Mouse (Mus musculus) forebrain, embryonic 14.5 days (tissue): ENCODE data around the gene Bmp2k. TPM values are rescaled to one million over a fixed set of nuclear protein-coding genes. Genes with fewer than 3 reads are reported as not detected.
"Not testable (repeated sequence)": the region's sequence is repeated elsewhere in the genome, so short reads cannot be mapped to it uniquely, and the experiment has no call there.

Source experiments
- ATAC-seq: fragments of 200-750 bp; cut with Nextera tagmentation; 2 replicates; pipeline ENCODE4 v1.8.0; 2017; ENCODE audit warnings: mild to moderate bottlenecking, moderate library complexity
- DNase-seq: peaks from one replicate; pipeline ENCODE4 v3.0.0-alpha.2; 2015; ENCODE audit warnings: low spot score
- H3K27ac ChIP-seq: fragments of 300-500 bp; sonication (generic); 2 replicates; pipeline ENCODE4 v1.5.1; 2014; ENCODE audit warnings: low read depth, mild to moderate bottlenecking, control low read depth, low read length, moderate library complexity
- H3K27me3 ChIP-seq: fragments of 300-500 bp; sonication (generic); replicated peaks from 2 replicates; pipeline ENCODE4 v1.6.1; 2014; ENCODE audit warnings: low read length, control low read depth, mixed read lengths; ENCODE audit not compliant: control insufficient read depth, insufficient read depth
- H3K36me3 ChIP-seq: fragments of 300-500 bp; sonication (generic); 2 replicates; pipeline ENCODE4 v1.6.1; 2014; ENCODE audit warnings: low read length, control low read depth; ENCODE audit not compliant: control insufficient read depth, insufficient read depth
- H3K4me1 ChIP-seq: fragments of 300-500 bp; sonication (generic); 2 replicates; pipeline ENCODE4 v1.6.1; 2014; ENCODE audit warnings: antibody characterized with exemption, low read length, control low read depth; ENCODE audit not compliant: control insufficient read depth, insufficient read depth
- H3K4me2 ChIP-seq: fragments of 300-500 bp; sonication (generic); 2 replicates; pipeline ENCODE4 v1.6.1; 2014; ENCODE audit warnings: mild to moderate bottlenecking, control low read depth, low read length
- H3K4me3 ChIP-seq: fragments of 300-500 bp; sonication (generic); 2 replicates; pipeline ENCODE4 v1.5.1; 2014; ENCODE audit warnings: low read depth, low read length, control low read depth
- H3K9ac ChIP-seq: fragments of 300-500 bp; sonication (generic); 2 replicates; pipeline ENCODE4 v1.6.1; 2014; ENCODE audit warnings: mild to moderate bottlenecking, low read length, control low read depth, moderate library complexity
- H3K9me3 ChIP-seq: fragments of 300-500 bp; sonication (generic); replicated peaks from 2 replicates; pipeline ENCODE4 v1.6.1; 2016; ENCODE audit warnings: low read length, control low read depth, mixed read lengths; ENCODE audit not compliant: control insufficient read depth
- WGBS: fragments of 180-500 bp; shearing (Covaris S2); extraction: QIAGEN DNeasy Blood & Tissue Kit; methylation state at CpG from one replicate; pipeline ENCODE4 v1.1.7; 2014; 5-methylcytosine and 5-hydroxymethylcytosine counted together
- polyA plus RNA-seq: library from polyadenylated mRNA; unstranded; fragments of >200 nt; fragmentation: Nextera tagmentation; extraction: Ambion mirVana; gene quantifications from 2 replicates; pipeline ENCODE4 v1.2.1, GENCODE M21; 2014

Bmp2k gene
- polyA plus RNA-seq, 1 experiment from 2014 or later = 7.1 TPM

DNA sequence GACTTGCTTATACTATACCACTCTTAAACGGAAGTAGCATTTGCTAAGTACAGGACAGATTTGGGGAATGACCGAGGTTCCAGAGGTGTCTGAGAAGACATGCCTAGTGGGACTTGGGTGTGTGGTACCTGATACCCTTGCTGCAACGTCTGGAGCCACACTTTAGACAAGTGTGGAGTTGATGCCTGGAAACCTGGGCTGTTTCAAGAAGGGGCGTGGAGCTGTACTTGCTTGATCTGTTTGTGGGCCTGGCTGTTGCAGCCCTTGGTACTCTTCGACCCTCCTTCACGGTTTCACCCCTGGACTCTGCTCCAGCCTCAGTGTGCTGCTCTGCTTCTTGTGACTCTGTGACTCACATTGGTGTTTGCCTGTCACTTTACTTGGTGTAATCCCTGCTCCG is 5.4 kb downstream of the Bmp2k start:
- H3K9me3 ChIP-seq = no peaks in the 10 kb centered on the region
- ATAC-seq = no peak
- H3K4me2 ChIP-seq = no peak overlapping the region
- H3K9ac ChIP-seq = no peak overlapping the region
- no peak overlapping the region for H3K27ac ChIP-seq
- no peaks in the 10 kb centered on the region for H3K27me3 ChIP-seq
- no peaks in the 10 kb centered on the region for H3K36me3 ChIP-seq
- no peak overlapping the region for H3K4me3 ChIP-seq
- H3K4me1 ChIP-seq = peaks cover 7% of the 10 kb centered on the region; the same call in 1 of the 2 replicates
- no peak for DNase-seq
- 89% methylated on average over 7 of the region's 7 CpGs for WGBS

DNA sequence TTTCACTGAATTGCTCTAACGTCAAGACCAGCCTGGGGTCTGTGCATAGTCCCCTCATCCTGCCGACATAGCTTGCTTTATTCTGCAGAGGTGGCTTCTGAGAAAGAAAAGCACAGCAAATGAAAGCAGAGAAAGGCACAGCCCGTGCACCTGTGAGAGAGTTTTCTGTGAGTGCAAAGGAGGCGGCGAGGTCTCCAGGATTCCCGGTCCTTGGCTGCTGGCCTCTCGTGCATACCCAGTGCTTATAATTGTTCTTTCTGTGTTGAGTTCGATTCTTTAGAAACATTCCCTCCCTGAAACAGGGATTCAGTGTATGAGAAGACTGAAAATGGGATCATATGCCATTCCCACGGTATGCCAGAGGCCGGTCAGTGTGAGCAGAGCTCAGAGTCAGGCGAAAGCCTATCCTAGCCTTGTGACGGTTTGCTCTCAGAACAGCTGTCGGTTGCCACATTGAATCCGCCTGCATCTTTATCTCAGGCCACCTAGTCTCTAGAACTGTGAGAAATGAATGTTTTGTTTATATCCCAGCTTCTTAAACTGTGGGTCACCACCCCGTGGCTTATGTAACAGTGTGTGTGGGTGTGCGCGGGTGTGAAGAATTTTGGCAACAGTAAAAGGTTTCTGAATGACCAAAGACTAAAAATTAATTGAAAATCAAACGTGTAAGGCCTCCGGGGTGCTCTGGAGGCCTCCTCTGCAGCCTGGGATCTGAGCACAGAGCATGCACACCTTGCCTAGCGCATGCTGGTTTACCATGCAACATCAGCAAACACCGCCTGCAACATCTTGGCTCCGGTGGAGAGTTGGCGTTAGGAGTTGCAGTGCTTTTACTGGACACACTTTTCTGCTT is 6.9 kb downstream of the Bmp2k start:
- no peak overlapping the region for H3K4me2 ChIP-seq
- H3K4me1 ChIP-seq = peaks cover under 1% of the 10 kb centered on the region; the same call in 1 of the 2 replicates
- no peaks in the 10 kb centered on the region for H3K36me3 ChIP-seq
- H3K4me3 ChIP-seq = no peak overlapping the region
- H3K27me3 ChIP-seq = no peaks in the 10 kb centered on the region
- H3K9me3 ChIP-seq = no peaks in the 10 kb centered on the region
- 78% methylated on average over 23 of the region's 23 CpGs for WGBS
- ATAC-seq (no peak), DNase-seq (no peak)
- H3K9ac ChIP-seq = no peak overlapping the region
- H3K27ac ChIP-seq = no peak overlapping the region

DNA sequence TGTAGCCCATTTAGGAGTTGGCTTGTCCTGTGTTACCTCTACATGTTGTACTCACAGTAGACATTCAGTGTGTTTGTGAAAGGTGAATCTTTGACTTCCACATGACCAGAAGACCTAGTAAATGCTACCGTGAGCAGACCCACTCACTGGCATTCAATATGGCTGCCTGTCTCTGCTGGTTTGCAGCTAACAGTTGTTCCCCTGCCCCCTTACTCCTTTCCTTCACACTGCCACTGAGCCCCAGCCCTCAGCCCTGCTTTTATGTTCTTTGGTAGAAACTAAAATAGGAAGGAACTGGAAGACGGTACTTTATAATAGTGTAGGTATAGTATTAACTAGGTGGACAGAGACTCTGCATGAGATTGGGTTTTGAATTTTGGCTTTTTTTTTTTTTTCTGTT is 8.4 kb downstream of the Bmp2k start:
- no peak for DNase-seq
- 95% methylated on average over 2 of the region's 2 CpGs for WGBS
- no peaks in the 10 kb centered on the region for H3K9me3 ChIP-seq

DNA sequence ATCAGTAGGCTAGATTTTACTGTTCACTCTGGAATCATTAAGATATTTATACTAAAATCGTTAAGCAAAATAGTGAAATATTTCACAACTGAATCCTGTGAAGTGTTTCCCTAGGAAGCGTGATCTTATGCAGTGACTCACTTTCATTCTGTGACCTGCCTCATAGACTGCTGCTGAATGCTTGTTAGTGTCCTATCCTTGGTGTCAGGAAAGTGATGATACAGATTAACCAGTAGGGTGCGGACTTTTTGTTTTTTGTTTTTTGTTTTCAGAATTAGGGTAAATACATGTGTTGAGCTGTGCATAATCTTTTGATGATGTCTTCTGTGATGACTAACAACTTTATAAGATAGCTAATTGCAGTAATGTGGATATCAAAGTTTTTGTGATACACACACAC is 9.4 kb downstream of the Bmp2k start:
- no peak for DNase-seq
- Histone ChIP-seq H3K4me3 (no peak overlapping the region), H3K36me3 (no peaks in the 10 kb centered on the region), H3K9me3 (no peaks in the 10 kb centered on the region), H3K27ac (no peak overlapping the region), H3K27me3 (no peaks in the 10 kb centered on the region), H3K4me1 (no peaks in the 10 kb centered on the region), H3K9ac (no peak overlapping the region), H3K4me2 (no peak overlapping the region)
- WGBS = 88% methylated on average over 3 of the region's 3 CpGs
- ATAC-seq = no peak

More for the DNA sequence above, 8.4 kb downstream of the Bmp2k start:
- no peak overlapping the region for H3K27ac ChIP-seq
- no peak overlapping the region for H3K9ac ChIP-seq
- no peaks in the 10 kb centered on the region for H3K4me1 ChIP-seq
- no peak overlapping the region for H3K4me3 ChIP-seq
- no peak overlapping the region for H3K4me2 ChIP-seq
- no peak for ATAC-seq
- H3K36me3 ChIP-seq = no peaks in the 10 kb centered on the region
- no peaks in the 10 kb centered on the region for H3K27me3 ChIP-seq

DNA sequence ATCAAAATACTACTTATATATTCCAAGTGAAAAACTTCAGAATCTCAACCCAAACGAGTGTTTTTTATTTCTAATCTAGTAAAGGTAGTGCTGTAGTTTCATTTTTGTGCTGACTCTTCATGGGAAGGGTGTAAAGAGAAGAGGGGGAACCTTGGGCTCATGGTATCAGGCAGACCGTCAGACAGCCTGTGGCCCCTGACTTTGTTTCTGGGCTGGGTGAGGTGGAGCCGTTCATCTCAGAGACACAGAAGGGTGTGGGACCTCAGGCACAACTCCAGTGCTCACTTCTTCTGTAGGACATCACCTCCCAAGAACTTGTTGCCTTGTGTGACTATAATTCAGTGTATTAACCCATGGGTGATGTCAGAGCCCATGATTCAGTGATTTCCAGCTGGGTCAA is 10.0 kb downstream of the Bmp2k start:
- 93% methylated on average over 3 of the region's 3 CpGs for WGBS

DNA sequence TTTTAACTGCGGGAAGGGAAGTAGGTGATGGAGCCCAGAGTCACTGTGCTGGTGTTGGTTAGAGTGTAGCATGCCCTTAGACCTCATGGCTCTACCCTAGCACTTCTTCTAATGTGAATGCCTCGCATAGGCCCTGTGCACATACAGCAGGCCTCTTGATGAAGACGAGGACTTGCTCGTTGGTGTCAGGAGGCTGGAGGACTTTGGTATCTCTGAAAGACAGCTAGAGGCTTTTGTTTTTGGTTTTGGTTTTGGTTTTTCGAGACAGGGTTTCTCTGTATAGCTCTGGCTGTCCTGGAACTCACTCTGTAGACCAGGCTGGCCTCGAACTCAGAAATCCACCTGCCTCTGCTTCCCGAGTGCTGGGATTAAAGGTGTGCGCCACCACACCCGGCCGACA is 11.7 kb downstream of the Bmp2k start:
- not testable (repeated sequence) for ATAC-seq, H3K4me1 ChIP-seq, H3K9me3 ChIP-seq, H3K36me3 ChIP-seq, H3K9ac ChIP-seq, H3K27me3 ChIP-seq, DNase-seq, H3K4me2 ChIP-seq, H3K4me3 ChIP-seq, H3K27ac ChIP-seq
- 95% methylated on average over 10 of the region's 10 CpGs for WGBS

More for the DNA sequence above, 10.0 kb downstream of the Bmp2k start:
- Histone ChIP-seq H3K36me3 (no peaks in the 10 kb centered on the region), H3K4me3 (no peak overlapping the region), H3K27me3 (no peaks in the 10 kb centered on the region), H3K9ac (no peak overlapping the region), H3K9me3 (no peaks in the 10 kb centered on the region), H3K27ac (no peak overlapping the region), H3K4me2 (no peak overlapping the region), H3K4me1 (no peaks in the 10 kb centered on the region)
- no peak for ATAC-seq
- no peak for DNase-seq

DNA sequence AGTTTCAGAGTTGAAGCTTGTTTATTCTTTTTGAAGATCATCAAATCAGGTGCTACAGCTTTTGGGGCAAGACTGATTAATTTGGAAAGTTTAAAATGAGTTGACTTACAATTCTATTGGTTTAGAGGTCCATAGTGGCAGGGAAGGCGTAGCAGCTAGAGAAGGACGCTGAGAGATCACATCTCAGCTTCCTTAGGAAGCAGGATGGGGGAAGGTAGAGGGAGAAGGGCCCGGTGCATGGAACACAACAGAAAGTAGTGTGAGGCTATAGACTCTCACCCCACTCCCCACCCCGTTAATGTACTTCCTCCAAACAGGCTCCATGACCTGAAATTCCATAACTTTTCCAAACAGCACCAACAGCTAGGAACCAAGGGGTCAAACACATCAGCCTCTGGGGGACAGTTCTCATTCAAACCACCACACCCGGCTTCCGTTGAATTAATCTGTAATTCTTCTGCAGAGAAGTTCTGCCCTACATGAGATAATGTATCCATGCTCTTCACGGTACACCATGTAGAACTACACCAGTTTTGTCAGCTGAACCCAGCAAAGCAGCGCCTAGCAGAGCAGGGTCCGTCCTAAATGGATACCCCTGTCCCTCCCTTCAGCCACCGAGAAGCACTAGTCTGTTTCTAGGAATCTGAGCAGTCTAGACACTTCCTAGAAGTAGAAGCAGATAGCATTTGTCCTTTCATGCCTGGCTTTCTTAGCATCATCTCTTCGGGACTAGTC is 12.3 kb downstream of the Bmp2k start:
- 90% methylated on average over 11 of the region's 11 CpGs for WGBS
- no peak for ATAC-seq

DNA sequence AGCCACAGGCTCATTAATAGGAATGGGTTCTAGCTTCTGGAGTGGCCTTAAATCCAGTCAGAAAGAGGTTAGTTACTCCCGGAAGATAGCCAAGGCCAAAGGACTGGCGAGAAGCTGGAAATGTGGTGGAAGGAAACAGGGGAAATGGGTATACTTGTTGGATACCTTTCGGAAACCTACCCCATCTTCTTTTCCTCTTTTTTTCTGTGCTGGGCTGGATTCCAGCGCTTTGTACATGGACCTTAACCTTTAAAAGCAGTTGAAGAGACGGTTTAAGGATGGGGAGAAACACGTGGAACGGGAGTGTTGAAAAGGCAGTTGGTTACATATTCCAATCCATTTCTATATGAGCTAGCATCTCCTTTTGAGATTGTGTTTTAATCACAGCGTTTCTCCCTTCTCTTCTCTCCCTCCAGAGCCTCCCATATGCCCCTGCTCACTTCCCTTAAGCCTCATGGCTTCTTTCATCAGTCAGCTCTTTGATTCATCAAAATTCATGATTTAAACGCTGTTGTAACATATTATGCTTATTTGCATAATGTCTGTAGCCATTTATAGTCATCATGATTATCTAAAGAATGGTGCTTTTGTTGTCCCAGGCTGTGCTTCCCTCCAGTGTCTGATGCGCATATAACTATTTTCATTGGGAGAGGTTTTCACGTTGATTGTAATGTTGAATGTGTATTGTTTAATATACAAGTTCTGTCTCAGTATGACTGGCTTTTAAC is 18.5 kb downstream of the Bmp2k start:
- peak; percentile 64 for DNase-seq
- Histone ChIP-seq H3K4me1 (peaks cover 17% of the 10 kb centered on the region; the same call in 1 of the 2 replicates), H3K27ac (0 out of 2 replicates have a peak overlapping the region, but pooled peaks have one; percentile 2)

More for the DNA sequence above, 12.3 kb downstream of the Bmp2k start:
- Histone ChIP-seq H3K36me3 (no peaks in the 10 kb centered on the region), H3K4me1 (peaks cover under 1% of the 10 kb centered on the region; the same call in 1 of the 2 replicates), H3K4me3 (no peak overlapping the region), H3K4me2 (no peak overlapping the region), H3K27me3 (no peaks in the 10 kb centered on the region), H3K27ac (no peak overlapping the region), H3K9me3 (no peaks in the 10 kb centered on the region), H3K9ac (no peak overlapping the region)
- DNase-seq = no peak

More for the DNA sequence above, 18.5 kb downstream of the Bmp2k start:
- Histone ChIP-seq H3K36me3 (no peaks in the 10 kb centered on the region), H3K4me3 (no peak overlapping the region), H3K9ac (no peak overlapping the region), H3K4me2 (no peak overlapping the region), H3K9me3 (no peaks in the 10 kb centered on the region), H3K27me3 (no peaks in the 10 kb centered on the region)
- 64% methylated on average over 11 of the region's 11 CpGs for WGBS
- ATAC-seq = peak; percentile 75
